Mouse (Mus musculus): ENCODE measurements around the gene Qrich1. TPM values are rescaled to one million over a fixed set of nuclear protein-coding genes. Genes with fewer than 3 reads are reported as not detected.

Gene Qrich1
- polyA plus RNA-seq, 1 experiment, result 76.3 TPM

GRCm38 (mm10) chr9:108493246-108493645 lies 23.4 kb upstream of the Qrich1 start:
- DNase-seq, result no peak
- Histone ChIP-seq H3K27ac (ENCODE audit: insufficient read depth, low read depth, low read length) (no peak overlapping the region), H3K4me3 (ENCODE audit: insufficient read depth, low read depth, low read length) (no peak overlapping the region), H3K36me3 (ENCODE audit: control insufficient read depth, insufficient read depth, low read length) (peaks cover 7% of the 10 kb centered on the region), H3K4me1 (ENCODE audit: control insufficient read depth, insufficient read depth, low read length) (peaks cover 6% of the 10 kb centered on the region), H3K27me3 (replicated peaks; ENCODE audit: control insufficient read depth, insufficient read depth, low read length) (no peaks in the 10 kb centered on the region)
- WGBS, result 95% methylated on average over 8 of the region's 8 CpGs
- TF ChIP-seq POLR2A (IDR thresholded peaks at IDR 0.05; ENCODE audit: low read depth, low read length), result no peak
- TF ChIP-seq CTCF (conservative IDR thresholded peaks at IDR 0.05; ENCODE audit: insufficient read depth, insufficient read length, low read depth, low read length), result no peak

- Histone ChIP-seq H3K27me3 (replicated peaks; ENCODE audit: control insufficient read depth, insufficient read depth, low read length) (no peaks in the 10 kb centered on the region), H3K4me3 (ENCODE audit: insufficient read depth, low read depth, low read length) (no peak overlapping the region), H3K36me3 (ENCODE audit: control insufficient read depth, insufficient read depth, low read length) (peaks cover 7% of the 10 kb centered on the region), H3K27ac (ENCODE audit: insufficient read depth, low read depth, low read length) (no peak overlapping the region), H3K4me1 (ENCODE audit: control insufficient read depth, insufficient read depth, low read length) (peaks cover 6% of the 10 kb centered on the region)
- 93% methylated on average over 19 of the region's 19 CpGs for WGBS
- no peak for DNase-seq
- TF ChIP-seq CTCF (conservative IDR thresholded peaks at IDR 0.05; ENCODE audit: insufficient read depth, insufficient read length, low read depth, low read length) (no peak), POLR2A (IDR thresholded peaks at IDR 0.05; ENCODE audit: low read depth, low read length) (no peak)
Measured at GRCm38 (mm10) chr9:108494146-108494825, 22.3 kb upstream of the Qrich1 start.

- WGBS, result 79% methylated on average over 10 of the region's 10 CpGs
- no peaks in the 10 kb centered on the region for H3K27me3 ChIP-seq (replicated peaks; ENCODE audit: control insufficient read depth, insufficient read depth, low read length)
- TF ChIP-seq CTCF (conservative IDR thresholded peaks at IDR 0.05; ENCODE audit: insufficient read depth, insufficient read length, low read depth, low read length), result no peak
- TF ChIP-seq POLR2A (IDR thresholded peaks at IDR 0.05; ENCODE audit: low read depth, low read length), result no peak
Measured at GRCm38 (mm10) chr9:108494905-108495304, 21.7 kb upstream of the Qrich1 start.

GRCm38 (mm10) chr9:108499231-108499630 lies 17.4 kb upstream of the Qrich1 start:
- 92% methylated on average over 7 of the region's 7 CpGs for WGBS

More at GRCm38 (mm10) chr9:108494905-108495304, 21.7 kb upstream of the Qrich1 start:
- Histone ChIP-seq H3K27ac (ENCODE audit: insufficient read depth, low read depth, low read length) (no peak overlapping the region), H3K36me3 (ENCODE audit: control insufficient read depth, insufficient read depth, low read length) (peaks cover 7% of the 10 kb centered on the region), H3K4me1 (ENCODE audit: control insufficient read depth, insufficient read depth, low read length) (peaks cover 6% of the 10 kb centered on the region), H3K4me3 (ENCODE audit: insufficient read depth, low read depth, low read length) (no peak overlapping the region)
- no peak for DNase-seq

GRCm38 (mm10) chr9:108499943-108500342 lies 16.7 kb upstream of the Qrich1 start:
- Histone ChIP-seq H3K27me3 (replicated peaks; ENCODE audit: control insufficient read depth, insufficient read depth, low read length) (no peaks in the 10 kb centered on the region), H3K4me3 (ENCODE audit: insufficient read depth, low read depth, low read length) (no peak overlapping the region), H3K27ac (ENCODE audit: insufficient read depth, low read depth, low read length) (no peak overlapping the region), H3K4me1 (ENCODE audit: control insufficient read depth, insufficient read depth, low read length) (no peaks in the 10 kb centered on the region), H3K36me3 (ENCODE audit: control insufficient read depth, insufficient read depth, low read length) (peaks cover 10% of the 10 kb centered on the region)
- 93% methylated on average over 15 of the region's 15 CpGs for WGBS
- DNase-seq, result no peak
- TF ChIP-seq POLR2A (IDR thresholded peaks at IDR 0.05; ENCODE audit: low read depth, low read length), result no peak
- no peak for TF ChIP-seq CTCF (conservative IDR thresholded peaks at IDR 0.05; ENCODE audit: insufficient read depth, insufficient read length, low read depth, low read length)

More at GRCm38 (mm10) chr9:108499231-108499630, 17.4 kb upstream of the Qrich1 start:
- Histone ChIP-seq H3K27ac (ENCODE audit: insufficient read depth, low read depth, low read length) (no peak overlapping the region), H3K27me3 (replicated peaks; ENCODE audit: control insufficient read depth, insufficient read depth, low read length) (no peaks in the 10 kb centered on the region), H3K4me3 (ENCODE audit: insufficient read depth, low read depth, low read length) (no peak overlapping the region), H3K36me3 (ENCODE audit: control insufficient read depth, insufficient read depth, low read length) (peaks cover 10% of the 10 kb centered on the region), H3K4me1 (ENCODE audit: control insufficient read depth, insufficient read depth, low read length) (no peaks in the 10 kb centered on the region)
- DNase-seq, result no peak
- TF ChIP-seq CTCF (conservative IDR thresholded peaks at IDR 0.05; ENCODE audit: insufficient read depth, insufficient read length, low read depth, low read length), result no peak
- TF ChIP-seq POLR2A (IDR thresholded peaks at IDR 0.05; ENCODE audit: low read depth, low read length), result no peak

- Histone ChIP-seq H3K27me3 (replicated peaks; ENCODE audit: control insufficient read depth, insufficient read depth, low read length) (no peaks in the 10 kb centered on the region), H3K4me1 (ENCODE audit: control insufficient read depth, insufficient read depth, low read length) (peaks cover 8% of the 10 kb centered on the region; the same call in 1 of the 2 replicates), H3K36me3 (ENCODE audit: control insufficient read depth, insufficient read depth, low read length) (no peaks in the 10 kb centered on the region; the same call in 1 of the 2 replicates), H3K27ac (ENCODE audit: insufficient read depth, low read depth, low read length) (peak overlapping the region; percentile 72; the same call in 1 of the 2 replicates), H3K4me3 (ENCODE audit: insufficient read depth, low read depth, low read length) (no peak overlapping the region)
- 86% methylated on average over 7 of the region's 7 CpGs for WGBS
- no peak for TF ChIP-seq POLR2A (IDR thresholded peaks at IDR 0.05; ENCODE audit: low read depth, low read length)
- TF ChIP-seq CTCF (conservative IDR thresholded peaks at IDR 0.05; ENCODE audit: insufficient read depth, insufficient read length, low read depth, low read length), result no peak
- DNase-seq, result no peak
Measured at GRCm38 (mm10) chr9:108506901-108507300, 9.7 kb upstream of the Qrich1 start.

- Histone ChIP-seq H3K36me3 (ENCODE audit: control insufficient read depth, insufficient read depth, low read length) (no peaks in the 10 kb centered on the region), H3K27ac (ENCODE audit: insufficient read depth, low read depth, low read length) (peak within 1 kb of the TSS; percentile 89), H3K4me1 (ENCODE audit: control insufficient read depth, insufficient read depth, low read length) (peaks cover 8% of the 10 kb centered on the region; the same call in 1 of the 2 replicates), H3K4me3 (ENCODE audit: insufficient read depth, low read depth, low read length) (peak within 1 kb of the TSS; percentile 92), H3K27me3 (replicated peaks; ENCODE audit: control insufficient read depth, insufficient read depth, low read length) (no peaks in the 10 kb centered on the region)
- TF ChIP-seq POLR2A (IDR thresholded peaks at IDR 0.05; ENCODE audit: low read depth, low read length) (peak; percentile 49), CTCF (conservative IDR thresholded peaks at IDR 0.05; ENCODE audit: insufficient read depth, insufficient read length, low read depth, low read length) (no peak)
- WGBS, result under 1% methylated on average over 37 of the region's 37 CpGs
- DNase-seq, result peak; percentile 99
Measured at GRCm38 (mm10) chr9:108507619-108508434, 8.8 kb upstream of the Qrich1 start, which contains the start of gene Qars. Qars (plus strand) TSS chr9:108507706.
